Mouse (Mus musculus): ENCODE results near the gene Dysf.

Dysf gene

DNA sequence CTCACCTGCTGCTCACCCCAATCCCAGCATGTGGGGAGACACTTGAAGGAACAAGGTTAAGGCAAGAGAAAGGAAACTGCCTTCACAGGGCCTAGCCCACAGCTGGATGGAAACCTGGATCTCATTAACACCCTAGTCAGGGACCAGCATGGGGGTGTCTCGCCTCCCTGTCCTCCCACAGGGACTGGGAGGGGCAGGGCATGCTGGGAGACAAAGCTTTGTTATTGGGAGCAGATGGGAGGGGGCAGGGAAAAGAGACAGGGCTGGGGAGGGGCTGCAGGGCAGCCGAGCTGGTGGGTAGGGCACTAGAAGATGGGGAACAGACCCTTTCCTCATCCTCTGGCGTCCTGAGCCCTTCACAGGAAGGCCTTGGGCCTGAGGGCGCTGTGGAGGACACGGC lies 220.4 kb downstream of the Dysf start:
- DNase-seq (ENCODE audit: low spot score in 2 of 2): no peak

DNA sequence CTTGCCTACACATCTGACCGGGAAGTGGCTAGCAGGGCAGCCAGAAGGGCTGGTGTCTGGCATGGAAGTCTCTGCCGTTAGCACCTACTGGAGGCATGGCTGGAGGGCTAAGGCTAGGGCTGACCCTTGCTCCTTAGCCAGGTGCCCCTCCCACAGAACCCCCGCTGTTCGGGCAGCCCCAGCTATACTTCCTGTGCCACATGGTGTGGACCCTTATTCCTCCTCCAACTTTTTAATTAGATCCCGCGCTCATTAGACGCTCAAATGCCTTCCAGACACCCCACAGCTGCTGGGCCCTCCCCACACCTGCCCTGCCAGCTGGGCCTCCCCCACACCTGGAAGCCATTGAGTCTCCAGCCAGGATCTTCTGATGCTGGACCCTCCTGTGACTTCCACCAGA lies 221.3 kb downstream of the Dysf start:
- no peak for DNase-seq (ENCODE audit: low spot score in 2 of 2)

DNA sequence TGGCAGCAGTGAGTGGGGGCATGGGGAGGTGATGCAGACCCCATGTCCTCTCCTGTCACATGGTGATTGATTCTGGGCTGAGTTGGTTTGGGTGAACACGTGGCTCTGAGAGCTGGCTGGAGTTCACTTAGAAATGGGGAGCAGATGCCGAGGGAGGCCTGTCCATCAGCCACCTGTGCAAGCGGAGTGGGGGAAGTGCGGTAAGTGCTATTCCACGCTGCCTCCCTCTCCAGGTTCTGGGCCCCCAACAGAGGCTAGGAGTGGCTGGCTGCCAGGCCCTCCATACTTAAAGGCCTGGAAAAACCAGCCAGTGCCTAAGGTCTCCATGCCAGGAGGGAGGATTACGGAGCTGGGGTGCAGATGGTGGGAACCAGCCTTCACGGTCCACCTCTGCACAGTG lies 222.7 kb downstream of the Dysf start:
- DNase-seq (ENCODE audit: low spot score in 2 of 2): no peak

DNA sequence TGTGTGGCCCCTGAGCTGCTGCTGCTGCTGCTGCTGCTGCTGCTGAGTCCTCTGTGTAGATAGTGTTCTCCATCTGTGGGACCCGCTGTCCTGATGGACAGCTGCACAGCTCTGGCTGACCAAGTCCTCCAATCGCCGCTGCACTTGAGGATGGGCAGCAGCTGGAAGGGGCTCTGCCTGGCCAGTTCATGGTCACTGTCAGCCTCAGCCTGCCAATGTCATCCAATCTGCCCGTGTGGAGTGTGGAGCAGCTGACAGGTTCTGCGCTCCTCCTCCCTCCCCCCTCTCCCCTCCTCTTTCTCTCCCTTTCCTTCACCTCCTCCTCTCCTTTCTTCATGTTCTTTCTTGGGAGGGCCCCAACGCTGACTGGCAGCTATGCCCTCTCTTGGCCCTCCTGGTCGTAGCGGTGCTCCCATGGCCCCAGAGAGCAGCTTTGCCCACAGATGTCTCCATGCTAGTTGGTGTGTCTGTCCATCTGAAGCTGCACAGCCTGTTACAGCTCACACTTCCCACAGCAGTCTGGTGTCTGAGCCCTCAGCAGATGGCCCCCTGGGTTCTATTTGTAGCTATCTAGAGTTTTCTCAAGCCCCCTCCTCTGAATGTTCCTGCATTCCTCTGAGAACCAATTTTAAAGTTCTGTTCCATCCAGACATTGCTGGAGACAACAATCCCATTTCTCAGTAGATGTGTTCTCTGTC lies 223.8 kb downstream of the Dysf start:
- DNase-seq (ENCODE audit: low spot score in 2 of 2): no peak

DNA sequence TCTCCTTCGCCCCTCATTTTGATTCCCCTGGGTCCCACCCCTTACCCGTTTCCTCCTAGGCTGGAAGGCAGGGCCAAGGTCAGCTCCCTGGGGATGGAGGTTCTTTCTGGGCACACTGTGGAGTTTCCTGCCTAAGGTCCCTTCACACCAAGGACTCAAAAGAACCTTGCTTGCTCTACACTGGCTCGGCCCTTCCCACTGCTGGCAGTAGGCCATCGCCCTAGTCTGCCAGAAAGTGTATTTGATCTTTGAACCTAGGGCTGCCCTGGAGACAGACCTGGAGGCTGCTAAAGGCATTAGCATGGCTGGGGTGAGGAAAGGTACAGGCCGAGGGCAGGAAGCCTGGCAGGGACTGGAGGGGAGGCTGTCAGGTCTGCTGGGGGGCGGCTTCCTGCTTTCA lies 225.4 kb downstream of the Dysf start:
- no peak for DNase-seq (ENCODE audit: low spot score in 2 of 2)

DNA sequence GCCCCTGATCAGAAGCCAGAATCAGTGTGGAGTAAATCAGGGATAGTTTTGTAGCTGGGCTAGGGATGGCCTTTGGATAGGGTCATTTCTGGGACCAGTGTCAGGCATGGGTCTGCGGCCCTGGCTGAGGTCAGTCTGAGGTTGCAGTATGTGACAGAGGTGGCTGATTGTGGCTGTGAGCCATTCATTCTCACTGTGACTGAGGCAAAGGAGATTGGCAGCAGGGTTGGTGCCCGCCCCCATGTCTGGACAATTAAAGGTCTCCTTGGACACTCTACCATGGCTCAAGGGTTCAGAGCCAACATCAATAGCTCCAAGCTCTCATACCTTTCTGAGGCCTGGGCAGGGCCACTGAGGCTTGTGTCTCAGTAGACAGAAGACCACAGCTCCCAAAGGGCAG lies 227.0 kb downstream of the Dysf start:
- peak in 1 of 2 experiments; percentile 46 for DNase-seq (ENCODE audit: low spot score in 2 of 2)

DNA sequence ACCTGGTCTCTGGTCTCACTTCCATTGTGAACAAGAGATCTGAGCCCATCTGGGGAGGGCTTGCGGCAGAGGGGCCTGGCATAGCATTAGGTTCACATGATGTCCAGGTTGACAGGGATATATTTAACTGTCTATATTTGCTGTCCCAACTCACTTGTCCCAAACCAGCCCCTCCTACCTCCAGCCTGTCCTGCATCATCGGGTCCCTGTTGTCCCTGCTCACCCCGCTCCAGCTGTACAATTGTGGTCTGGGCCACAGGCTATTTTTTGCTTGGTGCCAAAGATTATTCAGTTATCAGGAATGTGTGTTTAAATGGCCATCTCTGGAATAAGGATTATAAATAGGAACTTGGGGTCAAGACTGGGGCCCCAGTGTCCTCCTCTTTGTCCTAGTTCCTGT lies 235.0 kb downstream of the Dysf start:
- peak; percentile 81 for DNase-seq (ENCODE audit: low spot score in 2 of 2)

DNA sequence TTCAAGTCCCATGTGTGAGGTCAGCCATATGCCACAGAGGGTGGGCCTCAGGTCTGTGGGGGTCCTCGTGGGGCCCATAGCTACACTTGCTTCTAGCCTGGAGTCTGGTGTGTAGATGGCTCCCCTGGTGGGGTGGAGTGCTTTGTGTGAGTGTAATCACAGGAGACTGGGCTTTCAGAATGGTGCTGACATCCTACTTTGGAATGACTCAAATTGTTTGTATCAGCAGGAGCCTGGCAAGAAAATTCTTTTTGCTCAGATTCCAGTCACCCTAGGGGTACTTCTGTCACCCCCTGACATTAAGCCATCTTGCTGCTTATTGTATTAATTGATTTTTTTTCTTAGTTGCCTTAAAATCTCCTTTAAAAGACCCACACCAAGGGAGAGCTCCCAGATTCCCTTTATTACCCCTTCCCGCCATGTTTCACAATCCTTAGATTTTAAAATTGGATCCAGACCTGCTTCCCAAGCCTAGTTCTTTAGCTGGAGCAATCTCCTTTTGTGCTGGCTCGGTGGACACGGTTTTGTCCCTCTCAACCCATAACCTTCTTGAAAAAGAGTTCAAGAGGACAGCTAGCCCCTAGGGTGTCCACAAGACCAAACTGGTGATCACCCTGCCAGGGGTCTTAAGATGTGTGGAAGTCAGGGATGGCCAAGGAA lies 237.8 kb downstream of the Dysf start:
- no peak for DNase-seq (ENCODE audit: low spot score in 2 of 2)

DNA sequence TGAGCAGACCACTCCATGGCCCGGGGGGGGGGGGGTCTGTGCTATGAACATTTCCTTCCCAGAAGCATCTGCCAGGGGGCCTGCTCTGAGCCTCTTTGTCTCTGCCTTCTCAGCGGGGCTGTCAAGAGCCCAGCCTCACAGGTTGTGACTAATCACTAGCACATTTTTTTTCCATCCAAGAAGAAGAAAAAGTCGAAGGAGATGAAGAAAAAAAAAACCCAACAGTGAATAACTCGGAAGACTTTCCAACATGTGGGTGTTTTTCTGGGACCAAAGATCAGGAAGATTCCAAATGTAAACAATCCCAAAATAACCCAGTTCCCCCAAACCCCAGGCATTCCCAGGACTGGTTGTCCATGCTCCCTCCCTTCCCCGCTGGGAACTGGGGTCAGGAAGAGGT lies 238.6 kb downstream of the Dysf start:
- DNase-seq (ENCODE audit: low spot score in 2 of 2): no peak
